Mouse (Mus musculus) skeletal muscle tissue, adult 2 months (tissue): ENCODE measurements around the gene Mmp21.
"Not testable (repeated sequence)": the region's sequence is repeated elsewhere in the genome, so short reads cannot be mapped to it uniquely, and the experiment has no call there.

Experiments
- DNase-seq: peaks from one replicate; pipeline ENCODE4 v3.0.0-alpha.2; 2012; ENCODE audit warnings: low read depth, low spot score

Mmp21 gene

GRCm38 (mm10) chr7:133679961-133680360, at the start of gene Mmp21:
Mmp21 (minus strand) TSS chr7:133680061.
- DNase-seq = no peak

- no peak for DNase-seq
These were observed 49.5 kb upstream of the Mmp21 start for GRCm38 (mm10) chr7:133729351-133729750.

- DNase-seq = no peak
These were observed 47.2 kb upstream of the Mmp21 start for GRCm38 (mm10) chr7:133727027-133727426.

GRCm38 (mm10) chr7:133725571-133725970, 45.7 kb upstream of the Mmp21 start:
- DNase-seq = peak; percentile 43

- DNase-seq = no peak
These were observed 45.0 kb upstream of the Mmp21 start for GRCm38 (mm10) chr7:133724844-133725243.

GRCm38 (mm10) chr7:133720616-133721015, 40.8 kb upstream of the Mmp21 start:
- no peak for DNase-seq

- DNase-seq = no peak
These were observed 38.7 kb upstream of the Mmp21 start for GRCm38 (mm10) chr7:133718580-133718979.

- DNase-seq = no peak
These were observed 35.5 kb upstream of the Mmp21 start for GRCm38 (mm10) chr7:133715387-133715786.

- DNase-seq = no peak
These were observed 27.4 kb upstream of the Mmp21 start for GRCm38 (mm10) chr7:133707301-133707700.

- no peak for DNase-seq
These were observed 24.0 kb upstream of the Mmp21 start for GRCm38 (mm10) chr7:133703906-133704305.

GRCm38 (mm10) chr7:133702333-133702732, 22.5 kb upstream of the Mmp21 start:
- DNase-seq = no peak

GRCm38 (mm10) chr7:133701366-133701765, 21.5 kb upstream of the Mmp21 start:
- DNase-seq = no peak

- DNase-seq = no peak
These were observed 20.0 kb upstream of the Mmp21 start for GRCm38 (mm10) chr7:133699885-133700284.

- peak; percentile 23 for DNase-seq
These were observed 18.3 kb upstream of the Mmp21 start for GRCm38 (mm10) chr7:133698021-133698709.

- DNase-seq = not testable (repeated sequence)
These were observed 5.8 kb upstream of the Mmp21 start for GRCm38 (mm10) chr7:133685644-133686043.

- no peak for DNase-seq
These were observed 4.8 kb upstream of the Mmp21 start for GRCm38 (mm10) chr7:133684701-133685100.

GRCm38 (mm10) chr7:133684110-133684509, 4.2 kb upstream of the Mmp21 start:
- no peak for DNase-seq

GRCm38 (mm10) chr7:133683626-133684025, 3.8 kb upstream of the Mmp21 start:
- no peak for DNase-seq

- no peak for DNase-seq
These were observed 422 bp downstream of the Mmp21 start for GRCm38 (mm10) chr7:133679439-133679838.

GRCm38 (mm10) chr7:133678716-133679115, 1.1 kb downstream of the Mmp21 start:
- no peak for DNase-seq

GRCm38 (mm10) chr7:133676002-133676401, 3.9 kb downstream of the Mmp21 start:
- DNase-seq = no peak

GRCm38 (mm10) chr7:133670846-133671245, 9.0 kb downstream of the Mmp21 start:
- DNase-seq = no peak

- no peak for DNase-seq
These were observed 9.9 kb downstream of the Mmp21 start for GRCm38 (mm10) chr7:133669946-133670345.

- no peak for DNase-seq
These were observed 10.8 kb downstream of the Mmp21 start for GRCm38 (mm10) chr7:133669071-133669470.
